Mouse (Mus musculus) Patski (cell line): Measurements from ENCODE around the gene Agtrap. TPM values are rescaled to one million over a fixed set of nuclear protein-coding genes. Genes with fewer than 3 reads are reported as not detected.
"Not testable (repeated sequence)": the region's sequence is repeated elsewhere in the genome, so short reads cannot be mapped to it uniquely, and the experiment has no call there.

Experiments
- ATAC-seq: fragments of 100-300 bp; one replicate; pipeline ENCODE4 v1.8.0; 2021
- CTCF ChIA-PET: fragments of 350-600 bp; sonication (Branson Sonifier 250); formaldehyde crosslinking; loops from one replicate; lab custom pipeline; 2022; ENCODE audit warnings: inconsistent platforms; lab: Charles Lee
- POLR2A ChIA-PET: fragments of 350-600 bp; sonication (Branson Sonifier 250); formaldehyde crosslinking; loops from one replicate; lab custom pipeline; 2022; ENCODE audit warnings: antibody characterized with exemption, inconsistent platforms; lab: Charles Lee
- DNase-seq: peaks from one replicate; pipeline ENCODE4 v3.0.0-alpha.2; 2011; ENCODE audit warnings: low read depth, low spot score
- H3K27me3 ChIP-seq: fragments of 371-371 bp; one replicate; pipeline ENCODE4 v1.5.1; 2021
- CTCF ChIP-seq: fragments of 100-300 bp; IDR thresholded peaks from one replicate; pipeline ENCODE4 v1.5.1; 2021
- in situ Hi-C: fragments of 300-500 bp; cut with MboI; formaldehyde crosslinking; loops from 3 replicates; pipeline ENCODE4 v1.11.1; 2018; ENCODE audit warnings: low pct_unique_long_range_greater_than_20kb, mixed read lengths
- polyA plus RNA-seq: library from polyadenylated mRNA; unstranded; gene quantifications from one replicate; pipeline ENCODE4 v1.2.3, GENCODE M21; 2021

The Agtrap gene
- polyA plus RNA-seq, 1 experiment from 2014 or later, result 23.8 TPM

GRCm38 (mm10) chr4:148121982-148122693, 34.3 kb upstream of the Agtrap start:
- no peak for TF ChIP-seq CTCF
- CTCF ChIA-PET, result interaction anchor here (1.6 kb wide), 1 partner anchor 18 kb away, joined by 4 read pairs; no protein-coding TSS in a partner anchor
- H3K27me3 ChIP-seq, result no peaks in the 10 kb centered on the region
- POLR2A ChIA-PET, result no interaction called here
- no peak for DNase-seq
- in situ Hi-C loops, result no loop called here
- no peak for ATAC-seq

GRCm38 (mm10) chr4:148121362-148121761, 33.5 kb upstream of the Agtrap start:
- ATAC-seq (no peak), DNase-seq (no peak)
- in situ Hi-C loops, result no loop called here
- no peak for TF ChIP-seq CTCF
- H3K27me3 ChIP-seq, result no peaks in the 10 kb centered on the region
- POLR2A ChIA-PET, result interaction anchor here (0.6 kb wide), 1 partner anchor 44 kb away, joined by 3 read pairs; no protein-coding TSS in a partner anchor
- CTCF ChIA-PET, result interaction anchor here (1.6 kb wide), 1 partner anchor 19 kb away, joined by 4 read pairs; no protein-coding TSS in a partner anchor

GRCm38 (mm10) chr4:148120555-148120954, 32.7 kb upstream of the Agtrap start:
- in situ Hi-C loops, result no loop called here
- ChIA-PET POLR2A (interaction anchor here (0.6 to 0.7 kb wide), 2 partner anchors 44 to 231 kb away, joined by 3 to 4 read pairs; no protein-coding TSS in a partner anchor), CTCF (interaction anchor here (1.3 to 7.1 kb wide), 3 partner anchors 20 to 48 kb away, joined by 3 to 74 read pairs (median 4); no protein-coding TSS in a partner anchor)
- DNase-seq (no peak), ATAC-seq (no peak)
- TF ChIP-seq CTCF, result no peak
- no peaks in the 10 kb centered on the region for H3K27me3 ChIP-seq

- ATAC-seq, DNase-seq, POLR2A ChIA-PET, H3K27me3 ChIP-seq: not testable (repeated sequence)
- CTCF ChIA-PET, result interaction anchor here (0.8 to 7.1 kb wide), 5 partner anchors 11 to 49 kb away, joined by 3 to 76 read pairs (median 3); no protein-coding TSS in a partner anchor
- in situ Hi-C loops, result loop anchor here (5.0 kb wide), 1 partner anchor 33 kb away; the partner anchor contains the start of gene Fbxo6
Observed at GRCm38 (mm10) chr4:148119578-148119977, 31.7 kb upstream of the Agtrap start.

GRCm38 (mm10) chr4:148117392-148117791, 29.6 kb upstream of the Agtrap start:
- CTCF ChIA-PET, result interaction anchor here (5.8 to 7.1 kb wide), 2 partner anchors 22 to 52 kb away, joined by 74 to 76 read pairs; no protein-coding TSS in a partner anchor
- no peak for DNase-seq
- in situ Hi-C loops, result loop anchor here (5.0 kb wide), 1 partner anchor 35 kb away; the partner anchor contains the start of gene Fbxo6
- no peaks in the 10 kb centered on the region for H3K27me3 ChIP-seq
- peak; percentile 43 for TF ChIP-seq CTCF
- POLR2A ChIA-PET, result interaction anchor here (1.0 kb wide), 1 partner anchor 11 kb away, joined by 3 read pairs; no protein-coding TSS in a partner anchor
- ATAC-seq, result no peak

- ChIA-PET POLR2A (interaction anchor here (1.1 kb wide), 1 partner anchor 15 kb away, joined by 3 read pairs; no protein-coding TSS in a partner anchor), CTCF (interaction anchor here (2.1 to 7.1 kb wide), 5 partner anchors 23 to 52 kb away, joined by 12 to 76 read pairs (median 21); partner anchors contain the start of gene Fbxo6)
- in situ Hi-C loops, result loop anchor here (5.0 kb wide), 1 partner anchor 36 kb away; the partner anchor contains the start of gene Fbxo6
- DNase-seq (no peak), ATAC-seq (no peak)
- H3K27me3 ChIP-seq, result no peaks in the 10 kb centered on the region
- peak; percentile 49 for TF ChIP-seq CTCF
Observed at GRCm38 (mm10) chr4:148116657-148117056, 28.8 kb upstream of the Agtrap start.

- ATAC-seq (peak; percentile 21), DNase-seq (no peak)
- CTCF ChIA-PET, result interaction anchor here (0.8 to 7.1 kb wide), 15 partner anchors 9 to 54 kb away, joined by 3 to 76 read pairs (median 6); partner anchors contain the start of gene Fbxo6
- H3K27me3 ChIP-seq, result no peaks in the 10 kb centered on the region
- in situ Hi-C loops, result loop anchor here (5.0 kb wide), 1 partner anchor 37 kb away; the partner anchor contains the start of gene Fbxo6
- POLR2A ChIA-PET, result interaction anchor here (1.0 to 2.0 kb wide), 2 partner anchors 24 to 54 kb away, joined by 4 to 9 read pairs; no protein-coding TSS in a partner anchor
- TF ChIP-seq CTCF, result peak; percentile 69
Observed at GRCm38 (mm10) chr4:148115467-148115866, 27.6 kb upstream of the Agtrap start.

GRCm38 (mm10) chr4:148114758-148115391, 27.0 kb upstream of the Agtrap start:
- in situ Hi-C loops, result loop anchor here (5.0 kb wide), 1 partner anchor 37 kb away; the partner anchor contains the start of gene Fbxo6
- POLR2A ChIA-PET, result interaction anchor here (1.0 to 2.0 kb wide), 2 partner anchors 24 to 55 kb away, joined by 4 to 9 read pairs; no protein-coding TSS in a partner anchor
- ATAC-seq, result no peak
- no peaks in the 10 kb centered on the region for H3K27me3 ChIP-seq
- peak; percentile 31 for DNase-seq
- CTCF ChIA-PET, result interaction anchor here (0.8 to 7.1 kb wide), 16 partner anchors 9 to 54 kb away, joined by 3 to 76 read pairs (median 6); partner anchors contain the start of genes Fbxo2, Fbxo44 and Fbxo6
- no peak for TF ChIP-seq CTCF

GRCm38 (mm10) chr4:148112519-148112918, 24.7 kb upstream of the Agtrap start:
- in situ Hi-C loops, result no loop called here
- no peak for TF ChIP-seq CTCF
- ATAC-seq (no peak), DNase-seq (no peak)
- ChIA-PET CTCF (interaction anchor here (0.8 to 1.4 kb wide), 3 partner anchors 8 to 55 kb away, joined by 3 to 5 read pairs (median 4); no protein-coding TSS in a partner anchor), POLR2A (no interaction called here)
- H3K27me3 ChIP-seq, result no peaks in the 10 kb centered on the region
